Mouse (Mus musculus) midbrain, embryonic 16.5 days (tissue): ENCODE results near the gene Ptprt. TPM values are rescaled to one million over a fixed set of nuclear protein-coding genes. Genes with fewer than 3 reads are reported as not detected.

ENCODE experiments used
- ATAC-seq: fragments of 200-750 bp; cut with Nextera tagmentation; 2 replicates; pipeline ENCODE4 v1.8.0; 2017; ENCODE audit warnings: moderate TSS enrichment
- H3K27ac ChIP-seq: fragments of 300-500 bp; sonication (generic); 2 replicates; pipeline ENCODE4 v1.5.1; 2014; ENCODE audit warnings: mild to moderate bottlenecking, low read length, mixed read lengths
- H3K27me3 ChIP-seq: fragments of 300-500 bp; sonication (generic); 2 replicates; pipeline ENCODE4 v1.6.1; 2014; ENCODE audit warnings: low read depth, low read length, mixed read lengths; ENCODE audit not compliant: control insufficient read depth, insufficient read depth
- H3K36me3 ChIP-seq: fragments of 300-500 bp; sonication (generic); 2 replicates; pipeline ENCODE4 v1.6.1; 2014; ENCODE audit warnings: mild to moderate bottlenecking, low read length, moderate library complexity, mixed read lengths; ENCODE audit not compliant: control insufficient read depth, insufficient read depth
- H3K4me1 ChIP-seq: fragments of 300-500 bp; sonication (generic); 2 replicates; pipeline ENCODE4 v1.6.1; 2014; ENCODE audit warnings: mild to moderate bottlenecking, low read length, mixed read lengths; ENCODE audit not compliant: control insufficient read depth, insufficient read depth
- H3K4me2 ChIP-seq: fragments of 300-500 bp; sonication (generic); 2 replicates; pipeline ENCODE4 v1.6.1; 2014; ENCODE audit warnings: mild to moderate bottlenecking, low read length, mixed read lengths
- H3K4me3 ChIP-seq: fragments of 300-500 bp; sonication (generic); 2 replicates; pipeline ENCODE4 v1.5.1; 2014; ENCODE audit warnings: low read depth, mild to moderate bottlenecking, low read length, moderate library complexity, mixed read lengths
- H3K9ac ChIP-seq: fragments of 300-500 bp; sonication (generic); 2 replicates; pipeline ENCODE4 v1.6.1; 2014; ENCODE audit warnings: low read depth, low read length, mixed read lengths
- H3K9me3 ChIP-seq: fragments of 300-500 bp; sonication (generic); replicated peaks from 2 replicates; pipeline ENCODE4 v1.6.1; 2014; ENCODE audit warnings: mild to moderate bottlenecking, low read length, mixed read lengths; ENCODE audit not compliant: control insufficient read depth, poor library complexity, severe bottlenecking
- WGBS: fragments of 180-500 bp; shearing (Covaris S2); extraction: QIAGEN DNeasy Blood & Tissue Kit; methylation state at CpG from one replicate; pipeline ENCODE4 v1.1.7; 2014; 5-methylcytosine and 5-hydroxymethylcytosine counted together
- polyA plus RNA-seq: library from polyadenylated mRNA; unstranded; fragments of >200 nt; fragmentation: Nextera tagmentation; extraction: Ambion mirVana; gene quantifications from 2 replicates; pipeline ENCODE4 v1.2.1, GENCODE M21; 2015

The Ptprt gene
- polyA plus RNA-seq, 1 experiment from 2014 or later, result 12.4 TPM

DNA sequence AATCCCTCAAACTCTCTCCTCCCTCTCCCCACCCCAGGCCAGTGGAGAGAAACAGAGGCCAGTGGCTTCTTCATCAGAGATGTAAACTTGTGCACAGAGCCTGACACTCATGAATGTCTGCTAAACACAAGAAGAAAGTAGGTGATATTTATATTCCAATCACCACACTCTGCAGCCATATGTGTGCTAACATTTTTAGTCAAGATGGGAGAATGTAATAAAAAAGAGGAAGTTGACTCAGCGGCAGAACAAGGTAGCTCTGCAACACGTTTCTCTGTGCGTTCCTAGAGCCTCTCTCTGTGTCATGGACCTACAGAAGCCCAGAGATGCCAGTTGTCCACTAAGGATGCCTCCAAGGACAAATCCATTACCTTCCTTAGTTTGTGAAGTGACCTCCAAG is 34.9 kb downstream of the Ptprt start:
- ATAC-seq, result no peak
- Histone ChIP-seq H3K4me1 (no peaks in the 10 kb centered on the region), H3K4me3 (no peak overlapping the region), H3K9ac (no peak overlapping the region), H3K4me2 (no peak overlapping the region), H3K27me3 (no peaks in the 10 kb centered on the region), H3K36me3 (no peaks in the 10 kb centered on the region), H3K9me3 (no peaks in the 10 kb centered on the region), H3K27ac (no peak overlapping the region)
- WGBS, result 99% methylated on average over 3 of the region's 3 CpGs

DNA sequence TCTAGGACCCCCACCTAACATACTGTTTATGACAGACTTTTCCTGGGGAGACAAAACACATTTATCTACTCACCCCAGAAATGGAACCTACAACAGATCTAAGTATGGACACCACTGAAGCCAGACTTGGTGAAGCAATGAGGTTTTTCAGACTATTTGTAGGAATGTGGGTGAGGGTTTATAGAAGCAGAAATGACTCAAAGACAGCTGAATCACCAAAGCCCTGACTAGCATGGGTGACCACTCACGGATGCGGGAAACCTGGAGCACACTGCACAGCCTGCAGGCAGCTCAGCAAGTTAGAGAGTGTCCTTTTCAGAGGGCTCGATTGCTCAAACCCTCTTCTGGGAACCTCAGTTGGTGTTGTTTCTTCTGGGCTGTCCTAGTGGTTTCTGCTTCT is 36.2 kb downstream of the Ptprt start:
- H3K4me3 ChIP-seq, result no peak overlapping the region
- H3K36me3 ChIP-seq, result no peaks in the 10 kb centered on the region
- no peaks in the 10 kb centered on the region for H3K9me3 ChIP-seq
- 91% methylated on average over 3 of the region's 3 CpGs for WGBS
- H3K27ac ChIP-seq, result no peak overlapping the region
- no peak overlapping the region for H3K9ac ChIP-seq
- no peaks in the 10 kb centered on the region for H3K27me3 ChIP-seq
- no peaks in the 10 kb centered on the region for H3K4me1 ChIP-seq
- H3K4me2 ChIP-seq, result no peak overlapping the region
- no peak for ATAC-seq

DNA sequence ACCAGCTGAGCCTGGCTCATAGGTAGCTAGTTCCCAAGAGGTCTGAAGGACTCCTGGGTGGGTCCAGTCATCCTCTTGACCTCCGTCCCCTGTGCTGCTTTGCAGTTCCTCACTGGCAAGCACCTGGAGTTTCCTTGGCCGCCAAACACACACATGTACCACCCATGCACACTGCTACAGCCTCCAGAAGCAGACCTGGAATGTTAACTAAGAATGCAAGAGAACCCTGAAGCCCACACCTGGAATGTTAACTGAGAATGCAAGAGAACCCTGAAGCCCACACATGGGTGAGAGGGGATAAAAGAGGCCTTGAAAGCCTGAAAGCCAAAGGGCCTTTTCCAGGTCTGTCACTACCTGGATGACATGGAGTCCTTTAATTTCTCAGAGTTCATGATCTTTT is 46.7 kb downstream of the Ptprt start:
- no peak for ATAC-seq
- H3K36me3 ChIP-seq, result no peaks in the 10 kb centered on the region
- no peak overlapping the region for H3K9ac ChIP-seq
- no peak overlapping the region for H3K4me2 ChIP-seq
- no peaks in the 10 kb centered on the region for H3K27me3 ChIP-seq
- WGBS, result 84% methylated on average over 2 of the region's 2 CpGs
- no peaks in the 10 kb centered on the region for H3K4me1 ChIP-seq
- H3K4me3 ChIP-seq, result no peak overlapping the region
- H3K27ac ChIP-seq, result no peak overlapping the region
- no peaks in the 10 kb centered on the region for H3K9me3 ChIP-seq

DNA sequence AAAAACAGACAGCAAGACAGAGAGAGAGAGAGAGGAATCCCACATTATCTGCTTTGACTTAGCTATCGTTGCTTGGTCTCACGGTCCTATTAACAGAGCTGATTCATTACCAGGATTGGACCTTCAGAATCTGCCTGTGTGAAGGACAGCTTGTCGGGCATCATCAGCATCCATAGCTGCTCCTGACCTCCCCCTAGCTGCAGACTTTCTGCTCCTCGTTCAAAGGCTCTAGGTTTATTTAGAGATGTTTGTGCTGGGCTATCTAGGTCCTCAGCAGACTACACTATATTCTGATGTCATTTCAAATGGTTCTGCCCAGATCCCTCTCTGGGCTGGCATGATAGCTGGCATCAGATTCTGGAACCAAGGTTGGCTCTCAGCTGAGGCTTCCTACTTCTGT is 47.5 kb downstream of the Ptprt start:
- Histone ChIP-seq H3K9me3 (no peaks in the 10 kb centered on the region), H3K27ac (no peak overlapping the region), H3K4me3 (no peak overlapping the region), H3K9ac (no peak overlapping the region), H3K4me1 (no peaks in the 10 kb centered on the region), H3K4me2 (no peak overlapping the region), H3K36me3 (no peaks in the 10 kb centered on the region), H3K27me3 (no peaks in the 10 kb centered on the region)
- no peak for ATAC-seq
- 73% methylated on average over 4 of the region's 4 CpGs for WGBS

DNA sequence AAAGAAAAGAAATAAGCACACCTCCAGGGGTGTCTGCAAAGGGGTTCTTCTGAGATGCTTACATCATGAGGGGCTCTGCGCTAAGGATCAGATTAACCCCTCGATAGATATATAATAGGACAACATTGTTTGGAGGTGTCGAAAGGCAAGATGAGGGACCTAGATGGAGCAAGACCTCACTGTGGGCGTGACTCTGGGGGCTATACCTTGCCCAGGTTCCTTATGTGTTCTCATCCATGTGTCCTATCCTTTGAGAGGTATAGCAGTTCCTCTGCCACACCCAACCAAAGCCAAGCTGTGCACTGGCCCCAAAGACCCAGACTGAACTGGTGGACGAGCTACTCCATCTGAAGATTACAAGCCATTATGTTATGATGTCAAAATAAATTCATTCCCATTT is 58.2 kb downstream of the Ptprt start:
- no peaks in the 10 kb centered on the region for H3K27me3 ChIP-seq
- no peak overlapping the region for H3K4me2 ChIP-seq
- no peak for ATAC-seq
- no peaks in the 10 kb centered on the region for H3K4me1 ChIP-seq
- no peak overlapping the region for H3K27ac ChIP-seq
- no peaks in the 10 kb centered on the region; the same call in 1 of the 2 replicates for H3K9me3 ChIP-seq
- no peak overlapping the region for H3K9ac ChIP-seq
- WGBS, result 93% methylated on average over 5 of the region's 5 CpGs
- no peak overlapping the region for H3K4me3 ChIP-seq
- H3K36me3 ChIP-seq, result no peaks in the 10 kb centered on the region; the same call in 1 of the 2 replicates

DNA sequence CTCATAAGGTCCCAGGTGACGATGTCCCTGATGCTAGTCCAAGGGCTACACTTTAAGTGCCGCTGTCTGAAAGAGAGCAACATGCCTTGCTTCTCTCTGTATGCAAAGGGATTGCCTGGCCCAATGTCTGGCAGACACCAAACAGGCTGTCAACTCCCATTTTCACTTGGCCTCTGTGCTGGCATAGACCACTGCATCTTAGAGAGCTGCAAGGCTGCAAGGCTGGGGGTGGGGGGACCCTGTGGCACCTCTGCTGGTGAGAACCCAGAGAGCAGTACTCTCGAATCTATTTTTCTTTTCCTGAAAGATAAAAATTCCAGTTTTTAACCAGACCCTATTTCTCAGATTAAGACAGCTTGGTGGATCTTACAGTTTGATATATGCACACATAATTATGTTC is 69.6 kb downstream of the Ptprt start:
- no peaks in the 10 kb centered on the region for H3K27me3 ChIP-seq
- no peaks in the 10 kb centered on the region for H3K4me1 ChIP-seq
- no peak overlapping the region for H3K4me3 ChIP-seq
- no peaks in the 10 kb centered on the region for H3K36me3 ChIP-seq
- WGBS, result 85% methylated on average over 3 of the region's 3 CpGs
- ATAC-seq, result no peak
- no peak overlapping the region for H3K27ac ChIP-seq
- H3K9me3 ChIP-seq, result no peaks in the 10 kb centered on the region
- no peak overlapping the region for H3K4me2 ChIP-seq
- H3K9ac ChIP-seq, result no peak overlapping the region

DNA sequence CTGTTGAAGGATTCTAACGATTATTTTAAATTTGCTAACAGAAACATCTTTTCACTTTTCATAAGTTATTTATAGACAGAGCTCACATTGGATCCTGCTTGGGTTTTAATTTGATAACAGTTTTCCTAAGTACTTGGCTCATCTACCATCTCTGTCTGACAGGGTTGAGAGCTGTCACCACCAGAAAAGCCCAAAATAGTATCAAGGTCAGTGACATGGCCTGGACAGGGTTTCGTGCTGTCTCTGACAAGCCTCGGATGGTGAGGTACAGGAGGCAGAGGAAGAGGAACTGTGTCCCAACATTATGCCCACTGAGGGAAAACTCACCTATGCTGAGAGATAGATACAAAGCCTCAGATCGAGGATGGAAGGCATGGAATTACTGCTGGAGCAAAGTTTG is 79.3 kb downstream of the Ptprt start:
- H3K27ac ChIP-seq, result no peak overlapping the region
- ATAC-seq, result no peak
- no peaks in the 10 kb centered on the region for H3K9me3 ChIP-seq
- no peaks in the 10 kb centered on the region for H3K36me3 ChIP-seq
- WGBS, result 83% methylated on average over 4 of the region's 4 CpGs
- no peak overlapping the region for H3K4me2 ChIP-seq
- H3K4me3 ChIP-seq, result no peak overlapping the region
- no peaks in the 10 kb centered on the region for H3K27me3 ChIP-seq
- peaks cover 2% of the 10 kb centered on the region for H3K4me1 ChIP-seq
- no peak overlapping the region for H3K9ac ChIP-seq

DNA sequence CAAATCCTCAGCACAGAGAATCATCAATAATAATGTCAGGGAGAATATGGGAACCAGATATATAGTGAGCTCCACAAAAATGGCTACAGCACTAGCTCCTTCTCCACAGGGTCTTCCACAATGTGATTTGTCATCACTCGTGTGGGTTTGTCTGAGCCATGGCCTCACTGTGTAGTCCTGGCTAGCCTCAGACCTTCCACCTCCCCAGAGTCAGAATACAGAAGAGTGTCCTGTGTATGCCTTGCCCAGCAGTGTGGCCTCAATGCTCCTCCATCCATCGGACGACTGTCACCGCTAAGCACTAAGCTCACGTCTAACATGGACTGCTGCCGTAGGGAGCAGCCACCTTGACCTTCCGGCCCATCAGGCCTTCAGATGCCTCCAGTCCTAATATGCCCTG is 83.1 kb downstream of the Ptprt start:
- peaks cover 2% of the 10 kb centered on the region for H3K4me1 ChIP-seq
- ATAC-seq, result no peak
- H3K9ac ChIP-seq, result no peak overlapping the region
- no peak overlapping the region for H3K27ac ChIP-seq
- H3K4me3 ChIP-seq, result no peak overlapping the region
- no peaks in the 10 kb centered on the region for H3K36me3 ChIP-seq
- H3K27me3 ChIP-seq, result no peaks in the 10 kb centered on the region
- H3K4me2 ChIP-seq, result no peak overlapping the region
- no peaks in the 10 kb centered on the region for H3K9me3 ChIP-seq
- 97% methylated on average over 7 of the region's 7 CpGs for WGBS

DNA sequence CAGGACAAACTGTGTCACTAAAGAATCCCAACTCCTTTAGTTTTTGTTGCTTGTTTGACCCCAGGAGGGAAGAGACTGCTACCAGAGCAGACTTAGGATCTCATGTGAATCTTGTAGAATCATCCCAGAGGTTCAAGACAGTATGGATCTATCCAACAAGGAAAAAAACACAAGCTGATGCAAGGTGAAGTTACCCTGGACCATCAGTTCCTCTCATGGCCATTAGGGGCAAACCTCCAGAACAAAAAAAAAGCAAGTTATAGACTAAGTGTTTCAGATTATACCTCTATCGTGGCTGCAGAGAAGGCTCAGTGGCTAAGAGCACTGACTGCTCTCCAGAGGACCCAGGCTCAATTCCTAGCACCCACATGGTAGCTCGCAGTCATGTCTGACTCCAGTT is 88.1 kb downstream of the Ptprt start:
- H3K27me3 ChIP-seq, result no peaks in the 10 kb centered on the region
- no peaks in the 10 kb centered on the region for H3K9me3 ChIP-seq
- H3K4me2 ChIP-seq, result no peak overlapping the region
- H3K27ac ChIP-seq, result no peak overlapping the region
- H3K9ac ChIP-seq, result no peak overlapping the region
- H3K4me1 ChIP-seq, result peaks cover 2% of the 10 kb centered on the region
- 72% methylated on average over 2 of the region's 2 CpGs for WGBS
- ATAC-seq, result no peak
- no peaks in the 10 kb centered on the region for H3K36me3 ChIP-seq
- no peak overlapping the region for H3K4me3 ChIP-seq

DNA sequence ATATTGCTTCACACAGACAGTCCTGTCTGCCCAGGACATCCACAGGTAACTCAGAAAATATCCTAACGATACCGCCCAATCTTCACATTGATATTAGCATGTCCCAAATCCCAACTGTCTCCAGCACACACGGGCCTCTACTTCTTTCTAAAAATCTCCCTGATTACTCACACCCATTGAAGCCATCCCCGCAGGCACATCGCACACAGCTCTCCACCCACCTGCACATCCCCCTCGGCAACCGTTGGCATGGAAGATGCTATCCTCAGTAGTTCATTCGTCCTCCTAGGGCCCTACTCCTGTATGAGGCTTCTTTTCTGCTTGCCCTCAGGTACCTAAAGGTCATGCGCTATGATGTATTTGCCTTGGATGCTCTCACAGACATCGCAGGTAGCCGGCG is 89.9 kb downstream of the Ptprt start:
- no peak overlapping the region for H3K4me2 ChIP-seq
- WGBS, result 90% methylated on average over 12 of the region's 12 CpGs
- no peaks in the 10 kb centered on the region for H3K9me3 ChIP-seq
- no peak overlapping the region for H3K4me3 ChIP-seq
- H3K27ac ChIP-seq, result no peak overlapping the region
- H3K27me3 ChIP-seq, result no peaks in the 10 kb centered on the region
- no peak overlapping the region for H3K9ac ChIP-seq
- H3K36me3 ChIP-seq, result no peaks in the 10 kb centered on the region
- no peak for ATAC-seq
- H3K4me1 ChIP-seq, result no peaks in the 10 kb centered on the region
